Mouse (Mus musculus) left cerebral cortex, postnatal 25 days (tissue): ENCODE results near the gene Scfd2. TPM values are rescaled to one million over a fixed set of nuclear protein-coding genes. Genes with fewer than 3 reads are reported as not detected.

ENCODE experiments used
- DNase-seq, 2 experiments: peaks; one replicate each; pipeline ENCODE4 v3.0.0; 2022; ENCODE audit warnings: low spot score in 2 of 2, mixed read lengths in 1 of 2
- intact Hi-C: fragments of 180-260 bp; cut with DNase I; formaldehyde crosslinking; loops from one replicate; pipeline ENCODE4 v1.15.1; 2025
- total RNA-seq, 2 experiments: library from RNA; stranded (reverse); gene quantifications; 2 replicates each; pipeline ENCODE4 v1.2.3; 2021

The Scfd2 gene
- total RNA-seq, 2 experiments from 2014 or later = 27.9 to 28.1 TPM

GRCm38 (mm10) chr5:74256705-74257104 is 274.9 kb downstream of the Scfd2 start:
- intact Hi-C loops = no loop called here
- peak in 1 of 2 experiments; percentile 28 for DNase-seq

DNA sequence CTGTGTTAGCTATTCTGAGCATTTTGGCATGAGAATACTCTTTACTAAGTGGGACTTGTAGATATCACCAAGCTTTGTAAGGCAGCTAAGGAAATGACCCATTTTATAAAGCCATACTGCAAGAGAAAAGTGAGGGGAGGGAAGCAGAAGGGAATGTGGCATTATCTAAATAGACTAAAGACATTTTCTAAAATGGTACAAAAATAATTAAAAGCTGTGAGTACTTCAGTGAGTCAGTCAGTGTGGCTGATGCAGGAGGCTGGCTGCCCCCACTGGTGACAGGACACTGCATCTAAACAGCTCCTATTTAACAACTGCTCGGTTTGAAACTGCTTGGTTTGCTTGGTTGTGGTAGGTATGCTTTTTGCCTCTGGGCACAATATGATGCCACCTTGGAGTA is 276.6 kb downstream of the Scfd2 start:
- intact Hi-C loops = loop anchor here (2.0 to 5.0 kb wide), 3 partner anchors 54 to 213 kb away; no protein-coding TSS in a partner anchor
- DNase-seq = peak in 1 of 2 experiments; percentile 83

DNA sequence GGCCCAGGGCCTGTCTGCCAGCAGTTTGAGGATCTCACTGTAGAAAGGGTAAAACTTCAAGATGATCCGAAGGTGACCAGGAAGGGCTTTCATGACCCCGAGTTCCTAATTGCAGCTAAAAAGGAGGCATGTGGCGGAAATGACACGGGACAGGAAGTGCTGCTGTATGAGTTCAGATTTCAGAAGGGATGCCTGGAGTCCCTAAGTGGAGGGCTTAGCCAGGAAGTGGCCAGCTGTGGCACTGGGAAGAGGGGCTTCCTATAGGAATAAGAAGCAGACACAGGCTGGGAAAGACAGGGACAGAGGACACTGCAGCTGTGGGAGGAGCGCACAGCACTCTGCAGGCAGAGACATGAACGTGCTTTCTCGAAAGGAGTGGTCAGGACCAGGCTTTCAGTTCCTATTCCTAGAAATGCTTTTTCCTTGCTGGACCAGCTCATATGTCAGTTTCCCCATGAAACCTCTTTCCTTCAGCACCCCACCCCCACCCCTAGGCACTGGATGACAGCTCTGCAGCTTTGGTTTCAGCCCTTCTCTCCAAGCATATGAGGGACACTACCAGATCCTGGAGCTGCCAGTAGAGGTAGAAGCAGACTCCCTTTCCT is 277.7 kb downstream of the Scfd2 start:
- intact Hi-C loops = loop anchor here (2.0 to 5.0 kb wide), 3 partner anchors 53 to 212 kb away; no protein-coding TSS in a partner anchor
- DNase-seq = no peak

DNA sequence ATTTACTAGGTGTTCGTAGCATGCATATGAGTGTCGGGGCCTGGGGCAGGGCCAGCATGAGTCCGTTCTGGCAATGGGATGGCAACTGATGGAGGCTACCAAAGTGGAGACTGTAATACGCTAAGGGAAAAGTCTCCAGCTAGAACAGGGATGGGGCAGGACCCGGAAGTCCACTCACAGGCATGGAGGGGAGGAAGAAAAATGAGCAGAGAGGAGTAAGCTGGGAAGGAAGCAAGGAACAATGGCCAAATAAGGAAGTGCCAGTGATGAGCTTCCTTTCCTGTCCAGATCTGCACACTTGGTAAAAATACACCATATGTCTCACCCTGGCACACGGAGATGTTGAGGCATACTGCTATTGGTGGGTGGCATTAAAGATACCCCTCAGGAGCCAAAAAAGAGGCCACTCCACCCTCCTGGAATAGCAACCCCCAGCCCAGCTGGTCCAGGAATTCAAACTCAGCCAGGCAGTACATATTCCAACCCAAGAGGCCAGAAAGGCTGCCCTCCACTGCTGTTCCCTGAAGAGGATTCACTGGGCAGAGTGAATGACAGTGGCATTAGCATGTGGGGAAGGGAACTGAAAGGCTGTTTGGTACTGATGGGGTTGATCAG is 278.8 kb downstream of the Scfd2 start:
- intact Hi-C loops = loop anchor here (5.0 kb wide), 2 partner anchors 155 to 210 kb away; no protein-coding TSS in a partner anchor

GRCm38 (mm10) chr5:74250947-74251346 is 280.6 kb downstream of the Scfd2 start:
- intact Hi-C loops = loop anchor here (5.0 kb wide), 2 partner anchors 154 to 209 kb away; no protein-coding TSS in a partner anchor
- no peak for DNase-seq

More for the DNA sequence above, 278.8 kb downstream of the Scfd2 start:
- peak; percentile 45 to 95 for DNase-seq

- intact Hi-C loops = loop anchor here (5.0 kb wide), 2 partner anchors 153 to 208 kb away; no protein-coding TSS in a partner anchor
- no peak for DNase-seq
These were observed 281.3 kb downstream of the Scfd2 start for GRCm38 (mm10) chr5:74250308-74250707.

DNA sequence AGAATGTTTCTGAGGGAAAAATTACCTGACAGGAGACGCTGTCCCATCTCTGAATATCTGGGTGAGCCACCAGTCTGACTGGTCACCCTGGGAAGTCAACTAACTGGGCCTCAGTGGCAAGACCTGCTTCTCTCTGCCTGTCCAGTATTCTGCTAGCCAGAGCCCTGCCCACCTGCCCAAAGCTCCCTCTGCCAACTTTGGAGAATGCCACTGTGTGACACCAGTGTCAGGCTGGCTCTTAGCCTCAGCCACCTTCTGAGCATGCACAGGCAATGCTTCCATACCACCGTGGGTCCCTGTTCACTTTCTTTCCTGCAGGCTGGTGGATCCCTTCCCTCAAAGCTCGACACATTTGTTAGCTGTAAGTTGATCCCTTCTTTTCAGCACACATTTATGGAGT is 281.8 kb downstream of the Scfd2 start:
- intact Hi-C loops = loop anchor here (5.0 kb wide), 2 partner anchors 152 to 207 kb away; no protein-coding TSS in a partner anchor

GRCm38 (mm10) chr5:74246971-74247370 is 284.6 kb downstream of the Scfd2 start:
- DNase-seq = no peak
- intact Hi-C loops = no loop called here

More for the DNA sequence above, 281.8 kb downstream of the Scfd2 start:
- DNase-seq = no peak

GRCm38 (mm10) chr5:74246453-74246852 is 285.1 kb downstream of the Scfd2 start:
- intact Hi-C loops = no loop called here

GRCm38 (mm10) chr5:74245641-74246145 is 285.9 kb downstream of the Scfd2 start:
- intact Hi-C loops = no loop called here
- DNase-seq = no peak

More at GRCm38 (mm10) chr5:74246453-74246852, 285.1 kb downstream of the Scfd2 start:
- DNase-seq = peak in 1 of 2 experiments; percentile 34

DNA sequence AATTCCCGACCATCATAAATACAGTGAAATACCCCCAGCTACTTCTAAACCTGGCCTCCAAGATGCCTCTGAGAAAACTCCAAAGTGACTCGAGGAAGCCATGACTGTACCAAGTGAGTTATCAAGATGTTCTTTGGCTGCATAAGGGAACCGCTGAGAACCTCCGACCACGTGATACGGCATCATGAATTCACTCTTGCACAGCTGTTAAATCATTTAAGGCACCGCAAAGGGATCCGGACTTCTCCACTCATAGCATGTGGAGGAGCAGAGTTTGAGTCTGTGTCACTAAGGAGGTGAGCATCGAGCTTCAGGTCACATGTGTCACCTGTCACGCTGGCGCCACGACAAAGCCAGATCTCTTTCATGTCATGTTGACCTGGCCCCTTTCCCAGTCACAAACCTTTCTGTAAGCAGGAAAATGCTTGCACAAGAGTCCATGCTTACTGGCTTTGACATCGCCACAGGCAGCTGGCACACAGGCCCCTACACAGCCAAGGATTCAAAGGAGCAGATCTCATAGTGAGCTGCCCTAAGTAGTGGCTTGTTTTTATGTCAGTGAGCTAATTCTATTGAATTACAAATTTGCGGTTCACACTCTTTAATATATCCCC is 287.0 kb downstream of the Scfd2 start:
- intact Hi-C loops = no loop called here

DNA sequence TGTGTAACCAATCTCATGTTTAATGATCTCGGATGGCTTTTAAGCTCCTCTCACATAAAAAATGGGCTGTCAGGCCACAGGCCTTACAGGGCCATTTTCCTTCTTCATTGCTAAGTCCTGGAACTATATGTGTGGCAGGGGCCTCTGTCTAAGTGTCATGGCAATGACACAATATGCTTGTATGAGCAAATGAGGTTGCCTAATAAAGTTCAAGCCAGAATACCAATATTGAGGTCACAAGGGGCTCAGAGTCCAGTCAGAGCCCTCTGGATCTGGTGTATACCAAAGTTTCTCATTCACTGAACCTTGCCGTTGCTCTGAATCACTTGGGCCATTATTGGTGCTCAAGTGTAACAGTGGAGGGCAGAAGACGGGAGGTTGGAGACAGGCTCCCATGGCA is 288.9 kb downstream of the Scfd2 start:
- intact Hi-C loops = no loop called here
- no peak for DNase-seq

More for the DNA sequence above, 287.0 kb downstream of the Scfd2 start:
- DNase-seq = no peak

- intact Hi-C loops = no loop called here
- DNase-seq = no peak
These were observed 290.5 kb downstream of the Scfd2 start for GRCm38 (mm10) chr5:74240926-74241680.

DNA sequence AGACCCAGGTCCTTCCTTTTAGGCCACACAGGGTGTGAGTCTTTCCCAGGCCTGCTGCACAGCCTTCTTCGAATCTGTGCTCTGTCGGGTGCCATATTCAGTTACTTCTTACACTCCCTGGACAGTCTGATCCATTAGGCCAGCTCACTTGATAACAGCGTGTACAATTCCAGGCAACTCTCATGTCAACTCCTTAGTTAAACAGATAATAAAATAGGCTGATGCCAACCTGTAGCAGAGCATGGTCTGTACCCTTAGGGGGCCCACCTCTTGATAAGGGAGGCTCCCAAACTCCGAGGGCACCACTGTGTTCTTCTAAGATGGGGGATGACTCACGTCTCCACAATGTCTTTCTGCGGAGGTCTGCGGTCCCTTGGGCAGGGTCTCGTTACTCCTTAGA is 291.3 kb downstream of the Scfd2 start:
- intact Hi-C loops = no loop called here
- no peak for DNase-seq

- DNase-seq = no peak
- intact Hi-C loops = no loop called here
These were observed 292.2 kb downstream of the Scfd2 start for GRCm38 (mm10) chr5:74239369-74239768.

DNA sequence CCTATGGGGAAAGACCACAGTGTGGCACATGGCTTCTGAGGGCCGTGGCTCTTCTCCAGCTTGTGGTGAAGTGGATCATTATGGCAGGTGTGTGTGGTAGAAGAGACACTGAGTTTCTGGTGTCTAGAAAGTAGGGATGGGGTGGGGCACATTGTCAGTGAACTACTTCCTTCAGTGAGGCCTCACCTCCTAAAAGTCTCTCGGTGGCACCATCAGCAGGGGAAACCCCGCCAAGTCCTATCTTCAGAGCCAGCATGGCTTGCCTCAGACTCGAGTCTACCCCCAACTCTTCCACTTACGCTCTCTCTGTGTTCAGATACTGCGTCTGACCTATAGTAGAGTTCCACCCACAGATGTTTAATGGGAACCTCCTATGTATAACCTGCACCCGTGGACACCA is 297.8 kb downstream of the Scfd2 start:
- DNase-seq = no peak

DNA sequence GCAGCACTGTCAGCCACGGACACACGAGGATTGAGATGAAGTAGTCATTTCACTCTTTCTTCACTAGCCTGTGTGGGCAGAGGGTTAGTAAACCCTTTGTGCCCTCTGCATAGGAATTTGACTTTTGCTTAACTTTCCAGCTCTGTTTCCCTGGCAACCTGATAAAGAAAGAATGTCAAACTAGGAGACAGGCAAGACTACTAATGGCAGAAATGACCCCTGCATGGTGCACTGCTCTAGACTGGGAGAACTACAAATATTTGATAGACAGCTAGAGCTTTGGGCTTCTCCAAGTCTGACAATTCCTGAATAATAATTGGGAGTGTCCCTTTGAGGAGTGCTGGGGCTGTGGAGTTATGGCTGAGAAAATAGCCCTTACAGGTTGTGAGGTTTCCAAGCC is 301.0 kb downstream of the Scfd2 start:
- intact Hi-C loops = no loop called here
- no peak for DNase-seq

More for the DNA sequence above, 297.8 kb downstream of the Scfd2 start:
- intact Hi-C loops = no loop called here

DNA sequence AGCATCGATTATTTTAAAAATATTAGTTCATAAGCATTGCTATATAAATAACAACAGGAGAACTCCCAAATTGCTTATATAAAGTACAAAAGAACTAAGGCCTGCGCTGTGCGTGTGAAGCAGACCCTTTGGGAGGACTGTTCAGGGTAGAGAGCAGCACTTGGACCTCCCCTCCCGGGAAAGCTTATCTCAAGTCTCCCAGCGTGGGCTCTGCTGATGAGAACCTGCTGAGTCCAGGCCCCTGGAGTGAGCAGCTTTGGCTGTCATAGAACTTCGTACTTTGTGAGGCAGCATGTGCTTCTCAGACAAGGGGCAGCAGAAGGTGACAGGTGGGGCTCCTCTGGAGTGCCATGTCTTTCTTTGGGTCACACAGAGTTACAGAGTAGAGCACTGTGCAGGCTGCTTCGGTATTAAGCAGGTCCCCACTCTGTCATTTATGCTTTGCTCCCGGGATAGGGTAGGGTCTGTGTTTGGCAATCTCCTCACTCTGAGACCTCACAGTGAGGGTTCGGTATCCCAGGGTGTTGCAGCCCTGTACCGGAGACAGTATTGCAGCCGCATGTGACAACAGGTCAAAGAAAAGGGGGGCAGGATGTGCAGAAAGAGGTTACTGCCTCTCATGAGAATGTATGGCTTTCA is 301.7 kb downstream of the Scfd2 start:
- no peak for DNase-seq
- intact Hi-C loops = no loop called here

DNA sequence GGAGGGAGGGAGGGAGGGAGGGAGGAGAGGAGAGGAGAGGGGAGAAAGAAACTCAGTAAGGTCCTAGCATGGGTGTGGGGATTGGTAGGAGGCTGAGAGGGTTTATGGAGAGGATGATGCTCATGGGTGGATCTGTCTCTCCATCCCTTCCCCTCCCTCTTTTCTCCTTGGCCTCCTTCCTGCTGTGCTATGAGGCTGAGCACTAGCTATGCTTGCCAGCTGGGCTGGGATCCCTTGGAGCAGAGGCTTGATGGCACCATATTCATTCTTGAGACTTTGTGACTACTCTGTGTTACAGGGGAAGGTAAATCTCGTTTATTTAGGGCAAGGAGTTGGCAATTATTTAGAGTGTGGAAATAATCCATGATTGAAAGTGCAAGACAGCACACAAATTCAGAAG is 302.6 kb downstream of the Scfd2 start:
- intact Hi-C loops = no loop called here
- no peak for DNase-seq
